Mouse (Mus musculus) heart, embryonic 11.5 days (tissue): ENCODE measurements at regions not wholly inside any gene's neighbourhood (a gene's known extent, or its start where the extent isn't known, plus 50 kb on each side); places are given as distances from the start of the nearest gene placed in this dataset.

Source experiments
- ATAC-seq: fragments of 200-750 bp; cut with Nextera tagmentation; replicated peaks from 2 replicates; pipeline ENCODE4 v1.8.0; 2017; ENCODE audit warnings: moderate library complexity; ENCODE audit not compliant: insufficient number of reproducible peaks, low FRiP score, low TSS enrichment
- H3K27ac ChIP-seq: fragments of 300-500 bp; sonication (generic); 2 replicates; pipeline ENCODE4 v1.5.1; 2014; ENCODE audit warnings: mild to moderate bottlenecking, low read depth, low read length
- H3K27me3 ChIP-seq: fragments of 300-500 bp; sonication (generic); 2 replicates; pipeline ENCODE4 v1.6.1; 2014; ENCODE audit warnings: mild to moderate bottlenecking, low read length, mixed read lengths; ENCODE audit not compliant: control insufficient read depth, insufficient read depth
- H3K36me3 ChIP-seq: fragments of 300-500 bp; sonication (generic); 2 replicates; pipeline ENCODE4 v1.6.1; 2014; ENCODE audit warnings: mild to moderate bottlenecking, low read length, moderate library complexity, mixed read lengths; ENCODE audit not compliant: control insufficient read depth, insufficient read depth
- H3K4me1 ChIP-seq: fragments of 300-500 bp; sonication (generic); 2 replicates; pipeline ENCODE4 v1.6.1; 2014; ENCODE audit warnings: low read length; ENCODE audit not compliant: control insufficient read depth, insufficient read depth
- H3K4me2 ChIP-seq: fragments of 300-500 bp; sonication (generic); 2 replicates; pipeline ENCODE4 v1.6.1; 2014; ENCODE audit warnings: mild to moderate bottlenecking, moderate library complexity
- H3K4me3 ChIP-seq: fragments of 300-500 bp; sonication (generic); 2 replicates; pipeline ENCODE4 v1.5.1; 2014; ENCODE audit warnings: low read depth, low read length
- H3K9ac ChIP-seq: fragments of 300-500 bp; sonication (generic); 2 replicates; pipeline ENCODE4 v1.6.1; 2014; ENCODE audit warnings: mild to moderate bottlenecking, low read depth, low read length, moderate library complexity
- H3K9me3 ChIP-seq: fragments of 300-500 bp; sonication (generic); replicated peaks from 2 replicates; pipeline ENCODE4 v1.6.1; 2016; ENCODE audit warnings: low read length; ENCODE audit not compliant: control insufficient read depth
- WGBS: fragments of 180-500 bp; shearing (Covaris S2); extraction: QIAGEN DNeasy Blood & Tissue Kit; methylation state at CpG from one replicate; pipeline ENCODE4 v1.1.7; 2014; ENCODE audit not compliant: insufficient replicate concordance; 5-methylcytosine and 5-hydroxymethylcytosine counted together

DNA sequence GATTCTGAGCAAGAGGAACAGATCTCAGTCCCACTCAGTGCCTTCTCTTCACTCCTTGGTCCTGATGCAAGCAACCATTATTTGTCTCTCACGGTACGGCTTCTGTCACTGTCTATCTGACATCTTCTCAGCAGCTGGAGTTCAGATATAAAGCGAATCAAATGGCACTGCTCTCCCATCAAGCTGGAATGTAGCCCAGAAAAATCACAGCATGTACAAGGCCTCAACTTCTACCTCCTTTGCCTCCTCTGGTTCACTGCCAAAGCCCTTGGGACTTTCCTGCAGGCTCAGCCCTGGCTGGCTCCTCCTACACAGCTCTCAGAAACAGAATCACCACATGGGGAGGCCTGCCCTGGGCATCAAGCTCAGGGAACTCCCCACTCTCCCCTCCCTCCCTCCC, 107.1 kb upstream of the Prok2 start:
- Histone ChIP-seq H3K4me3 (no peak overlapping the region), H3K4me1 (no peaks in the 10 kb centered on the region), H3K9me3 (no peaks in the 10 kb centered on the region), H3K9ac (no peak overlapping the region), H3K27ac (no peak overlapping the region), H3K36me3 (no peaks in the 10 kb centered on the region), H3K27me3 (no peaks in the 10 kb centered on the region), H3K4me2 (no peak overlapping the region)
- no peak for ATAC-seq
- WGBS = 33% methylated on average over 3 of the region's 3 CpGs

DNA sequence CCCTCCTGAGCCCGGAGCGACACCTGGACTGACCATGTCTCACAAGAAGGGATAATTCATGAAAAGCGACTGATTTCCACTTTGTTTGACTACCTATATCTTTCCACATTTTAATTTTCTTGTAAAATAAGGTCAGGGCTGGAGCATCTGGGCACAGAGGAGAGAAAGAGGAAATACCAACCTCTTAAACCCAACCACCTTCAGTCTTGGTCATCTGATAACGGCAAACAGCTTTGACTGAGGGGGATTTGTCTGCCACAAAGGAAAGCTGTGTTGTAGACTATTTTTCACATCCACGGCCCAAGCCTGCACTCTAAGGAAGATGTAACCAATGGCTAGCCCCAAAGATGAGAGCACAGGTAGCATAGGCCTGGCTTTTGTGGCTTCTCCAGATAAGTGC, 101.4 kb upstream of the Prok2 start:
- no peak overlapping the region for H3K4me2 ChIP-seq
- no peak for ATAC-seq
- H3K4me1 ChIP-seq = 0 out of 2 replicates have a peak, but pooled peaks cover 3% of the 10 kb centered on the region
- H3K4me3 ChIP-seq = no peak overlapping the region
- no peak overlapping the region for H3K27ac ChIP-seq
- H3K9ac ChIP-seq = no peak overlapping the region
- 89% methylated on average over 5 of the region's 5 CpGs for WGBS
- H3K9me3 ChIP-seq = no peaks in the 10 kb centered on the region
- H3K36me3 ChIP-seq = no peaks in the 10 kb centered on the region
- H3K27me3 ChIP-seq = no peaks in the 10 kb centered on the region

DNA sequence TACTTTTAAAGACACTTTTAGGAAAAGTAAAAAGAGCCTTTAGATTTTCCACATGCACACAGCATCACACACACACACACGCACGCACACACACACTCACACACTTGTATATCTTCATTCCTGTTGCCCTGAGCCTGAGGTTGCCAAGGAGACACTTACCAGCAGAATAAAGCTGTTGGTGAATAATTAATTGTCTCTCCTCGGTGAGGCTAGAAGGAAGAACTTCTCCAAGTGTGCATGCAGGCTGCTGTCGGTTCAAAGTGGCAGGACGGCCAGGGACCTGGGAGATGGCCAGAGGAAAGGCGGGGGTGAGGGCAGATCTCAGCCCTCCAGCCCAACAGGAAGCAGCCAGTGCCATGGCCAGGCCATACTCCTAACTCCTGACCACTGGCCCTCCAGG, 98.6 kb upstream of the Prok2 start:
- ATAC-seq = no peak
- 73% methylated on average over 6 of the region's 6 CpGs for WGBS

DNA sequence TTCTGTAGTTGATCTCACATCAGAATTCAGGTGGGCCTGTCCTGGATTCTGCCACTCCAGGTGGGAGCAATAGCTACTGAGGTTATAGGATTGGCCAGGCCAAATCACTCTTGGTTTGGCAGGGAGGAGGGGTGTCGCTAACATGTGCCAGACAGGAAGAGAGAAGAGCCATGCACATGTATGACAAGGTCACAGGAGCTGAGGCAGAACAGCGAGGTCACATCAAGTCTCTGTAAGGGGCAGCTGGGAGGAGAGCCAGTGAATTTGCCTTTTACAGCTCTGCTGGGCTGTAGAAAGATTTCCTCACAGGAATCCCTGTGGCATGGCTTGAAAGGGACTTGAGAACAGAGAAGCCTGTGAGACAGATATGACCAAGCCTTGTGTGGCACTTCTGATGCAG, 96.3 kb upstream of the Prok2 start:
- Histone ChIP-seq H3K9ac (no peak overlapping the region), H3K36me3 (no peaks in the 10 kb centered on the region), H3K27me3 (no peaks in the 10 kb centered on the region), H3K27ac (no peak overlapping the region), H3K4me3 (no peak overlapping the region), H3K9me3 (no peaks in the 10 kb centered on the region), H3K4me2 (no peak overlapping the region), H3K4me1 (peaks cover 6% of the 10 kb centered on the region; the same call in 1 of the 2 replicates)
- WGBS = 62% methylated on average over 2 of the region's 2 CpGs
- ATAC-seq = no peak

More for the DNA sequence above, 98.6 kb upstream of the Prok2 start:
- Histone ChIP-seq H3K9ac (no peak overlapping the region), H3K27ac (no peak overlapping the region), H3K27me3 (no peaks in the 10 kb centered on the region), H3K4me2 (no peak overlapping the region), H3K4me3 (no peak overlapping the region), H3K9me3 (no peaks in the 10 kb centered on the region), H3K36me3 (no peaks in the 10 kb centered on the region), H3K4me1 (0 out of 2 replicates have a peak, but pooled peaks cover 3% of the 10 kb centered on the region)

DNA sequence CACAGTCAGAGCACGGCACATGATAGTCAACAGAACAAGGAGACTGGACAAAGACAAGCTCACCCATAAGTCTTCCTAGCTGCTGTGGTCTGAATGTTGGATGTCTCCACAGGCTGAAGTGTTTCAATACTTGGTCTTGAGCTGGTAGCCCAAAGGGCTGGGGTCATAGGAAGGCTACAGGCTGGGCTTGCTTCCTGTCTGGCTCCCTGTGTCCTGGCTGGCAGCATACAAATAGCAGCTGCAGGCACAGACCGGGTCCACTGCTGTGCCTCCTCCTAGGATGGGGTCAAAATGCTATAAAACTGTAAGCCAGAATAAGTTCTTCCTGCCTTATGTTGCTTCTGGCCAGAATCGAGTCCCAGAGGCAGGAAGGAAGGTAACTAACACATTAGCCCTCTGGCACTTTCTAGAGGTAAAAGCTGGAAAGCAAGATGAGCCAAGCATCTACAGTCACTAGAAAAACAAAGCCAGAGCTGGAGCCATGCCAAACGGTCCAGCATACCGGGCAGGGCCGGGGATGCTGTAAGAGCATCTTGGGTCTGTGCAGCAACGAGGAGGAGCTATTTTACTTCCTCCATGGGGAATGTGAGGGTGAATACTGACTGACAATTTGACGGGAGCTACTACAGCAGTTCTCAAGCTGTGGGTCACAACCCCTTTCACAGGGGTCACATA, 93.2 kb upstream of the Prok2 start:
- ATAC-seq = no peak
- H3K27me3 ChIP-seq = peaks cover 8% of the 10 kb centered on the region
- no peak overlapping the region for H3K9ac ChIP-seq
- H3K27ac ChIP-seq = no peak overlapping the region
- no peaks in the 10 kb centered on the region for H3K36me3 ChIP-seq
- H3K9me3 ChIP-seq = no peaks in the 10 kb centered on the region
- H3K4me2 ChIP-seq = no peak overlapping the region
- no peak overlapping the region for H3K4me3 ChIP-seq
- WGBS = 47% methylated on average over 8 of the region's 8 CpGs
- peaks cover 6% of the 10 kb centered on the region; the same call in 1 of the 2 replicates for H3K4me1 ChIP-seq

DNA sequence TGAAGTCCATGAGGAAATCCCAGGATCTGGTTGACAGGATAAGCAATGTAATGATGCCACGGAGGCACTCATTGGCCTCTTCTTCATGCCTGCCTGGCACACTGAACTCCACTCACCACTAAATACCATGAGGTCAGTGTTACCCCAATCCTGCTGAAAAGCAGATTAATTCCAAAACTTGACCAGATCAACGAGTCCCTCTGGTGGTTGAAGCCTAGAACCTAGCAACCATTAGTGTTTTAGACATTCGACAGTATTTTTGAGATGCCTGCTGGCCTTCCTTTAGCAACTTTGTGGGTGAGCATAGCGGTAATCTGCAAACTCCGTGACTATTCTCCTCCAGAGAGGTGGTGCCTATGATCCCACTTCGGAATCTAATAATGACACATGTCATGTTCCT, 92.3 kb upstream of the Prok2 start:
- Histone ChIP-seq H3K4me2 (no peak overlapping the region), H3K9ac (no peak overlapping the region), H3K27ac (no peak overlapping the region), H3K4me3 (no peak overlapping the region), H3K36me3 (no peaks in the 10 kb centered on the region), H3K4me1 (peaks cover 6% of the 10 kb centered on the region; the same call in 1 of the 2 replicates), H3K9me3 (no peaks in the 10 kb centered on the region), H3K27me3 (peaks cover 8% of the 10 kb centered on the region)
- ATAC-seq = no peak
- 74% methylated on average over 6 of the region's 6 CpGs for WGBS

DNA sequence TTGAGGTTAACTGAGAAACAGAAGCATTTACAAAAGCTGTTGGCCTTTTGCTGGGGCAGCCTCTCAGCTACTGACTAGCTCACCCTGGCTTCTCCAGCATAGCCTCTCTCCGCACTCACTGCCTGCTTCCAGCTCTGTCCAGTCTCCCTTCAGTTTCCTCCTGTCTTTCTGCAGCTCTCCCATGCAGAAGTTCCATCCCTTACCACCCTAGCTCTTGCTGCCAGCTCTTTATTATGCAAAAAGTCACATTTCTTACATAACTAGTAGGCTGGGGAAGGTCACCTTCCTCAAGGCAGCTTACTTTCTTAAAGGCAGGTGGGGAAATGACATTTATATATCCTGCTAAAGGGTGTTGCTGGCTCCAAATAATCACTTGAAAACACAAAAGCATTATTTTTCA, 91.1 kb upstream of the Prok2 start:
- Histone ChIP-seq H3K27ac (no peak overlapping the region), H3K4me2 (no peak overlapping the region), H3K9ac (no peak overlapping the region), H3K36me3 (no peaks in the 10 kb centered on the region), H3K9me3 (no peaks in the 10 kb centered on the region), H3K27me3 (peaks cover 11% of the 10 kb centered on the region), H3K4me1 (peaks cover 3% of the 10 kb centered on the region; the same call in 1 of the 2 replicates), H3K4me3 (no peak overlapping the region)
- no peak for ATAC-seq
- 94% methylated on average over 1 of the region's 1 CpGs for WGBS

DNA sequence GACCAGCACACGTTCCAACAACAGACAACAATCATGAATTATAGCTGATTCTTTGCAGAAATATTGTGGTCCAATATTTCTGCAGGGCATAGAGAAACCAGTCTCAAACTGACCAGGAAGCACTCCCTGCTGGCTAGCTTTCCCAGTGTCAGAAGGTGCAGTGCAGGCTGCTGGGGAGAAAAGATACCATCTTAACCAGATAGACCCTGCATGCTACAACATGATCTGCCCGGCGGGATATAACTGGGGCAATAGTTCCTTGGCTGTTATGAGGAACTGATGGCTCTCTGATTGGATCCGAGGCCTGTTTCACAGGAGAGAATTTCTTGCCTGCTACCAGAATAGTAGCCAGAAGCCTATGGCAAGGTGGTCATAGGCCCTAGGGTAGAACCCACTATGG, 86.9 kb upstream of the Prok2 start:
- H3K9ac ChIP-seq = no peak overlapping the region
- H3K36me3 ChIP-seq = no peaks in the 10 kb centered on the region
- no peak overlapping the region for H3K4me2 ChIP-seq
- no peak overlapping the region for H3K4me3 ChIP-seq
- 71% methylated on average over 4 of the region's 4 CpGs for WGBS
- peaks cover 11% of the 10 kb centered on the region for H3K27me3 ChIP-seq
- no peak overlapping the region for H3K27ac ChIP-seq
- no peak for ATAC-seq
- no peaks in the 10 kb centered on the region for H3K9me3 ChIP-seq
- no peaks in the 10 kb centered on the region for H3K4me1 ChIP-seq

DNA sequence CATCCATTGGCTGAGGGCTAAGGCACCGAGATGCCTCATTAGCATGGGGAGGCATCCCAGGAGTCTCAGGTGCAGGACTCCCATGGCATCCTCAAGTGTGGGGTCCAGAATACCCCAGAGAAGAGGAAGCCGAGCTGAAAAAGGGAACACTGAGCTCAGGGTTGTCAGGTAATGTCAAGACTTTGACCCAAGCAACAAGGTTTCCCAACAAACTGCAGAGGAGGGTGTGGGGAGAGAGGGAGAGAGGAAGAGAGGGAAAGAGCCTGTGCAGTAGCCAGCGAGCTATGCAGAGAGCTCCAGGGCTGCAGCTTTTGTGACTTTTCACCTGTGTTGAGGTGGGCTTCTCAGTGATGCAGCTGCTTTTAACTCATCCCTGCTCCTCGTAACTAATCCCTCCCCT, 85.7 kb upstream of the Prok2 start:
- no peaks in the 10 kb centered on the region for H3K4me1 ChIP-seq
- ATAC-seq = no peak
- WGBS = 61% methylated on average over 4 of the region's 4 CpGs
- H3K27me3 ChIP-seq = peaks cover 7% of the 10 kb centered on the region
- no peaks in the 10 kb centered on the region; the same call in 1 of the 2 replicates for H3K9me3 ChIP-seq
- no peak overlapping the region for H3K4me2 ChIP-seq
- no peak overlapping the region for H3K4me3 ChIP-seq
- no peak overlapping the region for H3K27ac ChIP-seq
- no peak overlapping the region for H3K9ac ChIP-seq
- no peaks in the 10 kb centered on the region for H3K36me3 ChIP-seq
